19 mouse cellular contexts compared by ENCODE assay signal in the genomic region with DNA sequence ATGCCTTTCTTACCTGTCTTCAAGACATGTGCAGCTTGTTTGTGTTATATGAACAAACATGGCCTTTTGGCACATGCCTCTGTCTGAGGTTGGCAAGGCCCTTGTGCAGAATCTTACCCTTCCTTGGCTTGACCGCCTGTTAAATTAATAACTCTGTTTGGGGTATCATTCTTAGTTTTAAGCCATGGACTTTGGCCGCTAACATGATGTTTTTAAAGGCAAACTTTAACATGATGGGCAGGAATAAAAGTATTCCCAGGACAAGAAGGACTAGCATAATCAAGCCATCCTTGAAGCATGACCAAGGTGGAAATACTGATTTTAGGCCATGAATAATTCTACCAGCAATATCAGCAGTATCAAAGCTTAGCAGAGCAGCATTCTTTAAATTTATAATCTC.
DNase-seq lines count a peak whose midpoint lies in the region; ATAC-seq and TF ChIP-seq lines count a peak whose summit lies in the region.
"Had no signal": no experiment of that assay in that cellular context is flagged by ENCODE, and none has a peak within 500 bp of the region (broad histone marks: within the 10 kb centered on the region; RNA-seq: fewer than 3 reads in every experiment).

No protein-coding gene starts in this region.

- H3K9ac ChIP-seq in kidney, embryonic 16.5 days (replicated peaks; ENCODE audit: low read length) = no peak overlapping the region
- no peak overlapping the region for H3K9ac ChIP-seq in kidney, embryonic 15.5 days

- DNase-seq in kidney, adult 2 months = peak; percentile 69
- DNase-seq in kidney, adult 9 months = peak; percentile 77
- DNase-seq: adrenal gland, adult 2 months; adrenal gland, adult 8-10 months; adrenal gland, postnatal 10 days; adrenal gland, postnatal 14 days; adrenal gland, postnatal 25 days; adrenal gland, postnatal 36 days; B cell, adult 2 months; cerebellum, adult 11 months; cerebellum, adult 11-12 months; cerebellum, adult 18-20 months had no signal

- ATAC-seq in kidney, embryonic 16.5 days (ENCODE audit: low FRiP score, low TSS enrichment) = no peak
- no peak for ATAC-seq in kidney, embryonic 15.5 days (replicated peaks; ENCODE audit: low FRiP score)
- ATAC-seq: activated CD4-positive, CD25-positive, alpha-beta regulatory T cell, adult 4 months; CD4-positive, CD25-positive, alpha-beta regulatory T cell, adult 4 months; Patski had no signal

- no peak for TF ChIP-seq CTCF in kidney, adult 2 months (conservative IDR thresholded peaks at IDR 0.05; ENCODE audit: insufficient read depth, insufficient read length, low read depth, low read length)

- no peaks in the 10 kb centered on the region for H3K9me3 ChIP-seq in kidney, embryonic 16.5 days (ENCODE audit: low read length)
- no peaks in the 10 kb centered on the region for H3K9me3 ChIP-seq in kidney, embryonic 15.5 days (replicated peaks)

- H3K4me3 ChIP-seq in kidney, adult 2 months (ENCODE audit: insufficient read depth, low read depth, low read length) = no peak overlapping the region
- H3K4me3 ChIP-seq in kidney, embryonic 16.5 days (ENCODE audit: low read length) = no peak overlapping the region
- H3K4me3 ChIP-seq in kidney, embryonic 15.5 days (replicated peaks) = no peak overlapping the region

- H3K27ac ChIP-seq in kidney, adult 2 months (ENCODE audit: insufficient read depth, low read depth, low read length) = no peak overlapping the region
- H3K27ac ChIP-seq in kidney, embryonic 16.5 days (ENCODE audit: low read length) = no peak overlapping the region
- H3K27ac ChIP-seq in kidney, embryonic 15.5 days = no peak overlapping the region

- H3K4me1 ChIP-seq in kidney, adult 2 months (ENCODE audit: control insufficient read depth, insufficient read depth, low read length) = no peaks in the 10 kb centered on the region; the same call in 1 of the 2 replicates
- no peaks in the 10 kb centered on the region for H3K4me1 ChIP-seq in kidney, embryonic 16.5 days (ENCODE audit: insufficient read depth, low read length)
- H3K4me1 ChIP-seq in kidney, embryonic 15.5 days = no peaks in the 10 kb centered on the region

- no peaks in the 10 kb centered on the region for H3K27me3 ChIP-seq in kidney, adult 2 months (replicated peaks; ENCODE audit: control insufficient read depth, insufficient read depth, low read length)
- no peaks in the 10 kb centered on the region for H3K27me3 ChIP-seq in kidney, embryonic 16.5 days (ENCODE audit: insufficient read depth, low read length)
- no peaks in the 10 kb centered on the region for H3K27me3 ChIP-seq in kidney, embryonic 15.5 days
- H3K27me3 ChIP-seq: CH12.LX, Patski had no signal

- H3K4me2 ChIP-seq in kidney, embryonic 16.5 days (replicated peaks; ENCODE audit: low read depth, low read length) = no peak overlapping the region
- H3K4me2 ChIP-seq in kidney, embryonic 15.5 days = no peak overlapping the region

- 54% methylated on average over 2 of the region's 2 CpGs for WGBS in kidney, adult 2 months
- WGBS in kidney, embryonic 16.5 days = 81% methylated on average over 2 of the region's 2 CpGs
- WGBS in kidney, embryonic 15.5 days = 91% methylated on average over 2 of the region's 2 CpGs

- no peak for TF ChIP-seq POLR2A in kidney, adult 2 months (IDR thresholded peaks at IDR 0.05; ENCODE audit: low read depth, low read length)

- no peaks in the 10 kb centered on the region for H3K36me3 ChIP-seq in kidney, adult 2 months (ENCODE audit: control insufficient read depth, insufficient read depth, low read length)
- H3K36me3 ChIP-seq in kidney, embryonic 16.5 days (ENCODE audit: insufficient read depth, low read length) = no peaks in the 10 kb centered on the region
- no peaks in the 10 kb centered on the region for H3K36me3 ChIP-seq in kidney, embryonic 15.5 days
- H3K36me3 ChIP-seq: G1E had no signal
